Mouse (Mus musculus) adrenal gland (tissue): Measurements from ENCODE around the gene Cyb561.

Experiments used
- intact Hi-C: fragments of 180-260 bp; cut with DNase I; formaldehyde crosslinking; loops from one replicate; pipeline ENCODE4 v1.15.1; 2025

Gene Cyb561

GRCm38 (mm10) chr11:105953402-105953801 is 266 bp upstream of the Cyb561 start:
- intact Hi-C loops: no loop called here

GRCm38 (mm10) chr11:105952111-105952510 is 1.0 kb downstream of the Cyb561 start:
- intact Hi-C loops: no loop called here

- intact Hi-C loops: no loop called here
Measured at GRCm38 (mm10) chr11:105951601-105952044, 1.5 kb downstream of the Cyb561 start.

- intact Hi-C loops: no loop called here
Measured at GRCm38 (mm10) chr11:105950519-105950918, 2.6 kb downstream of the Cyb561 start.

- intact Hi-C loops: no loop called here
Measured at GRCm38 (mm10) chr11:105948255-105948654, 4.9 kb downstream of the Cyb561 start.

- intact Hi-C loops: no loop called here
Measured at GRCm38 (mm10) chr11:105946694-105947154, 6.4 kb downstream of the Cyb561 start.

- intact Hi-C loops: no loop called here
Measured at GRCm38 (mm10) chr11:105944770-105945672, 8.1 kb downstream of the Cyb561 start.

- intact Hi-C loops: no loop called here
Measured at GRCm38 (mm10) chr11:105944126-105944621, 9.0 kb downstream of the Cyb561 start.

- intact Hi-C loops: no loop called here
Measured at GRCm38 (mm10) chr11:105943133-105944102, 9.7 kb downstream of the Cyb561 start.

- intact Hi-C loops: no loop called here
Measured at GRCm38 (mm10) chr11:105941973-105942372, 11.2 kb downstream of the Cyb561 start.

- intact Hi-C loops: no loop called here
Measured at GRCm38 (mm10) chr11:105938771-105939170, 14.4 kb downstream of the Cyb561 start.

GRCm38 (mm10) chr11:105936974-105937373 is 16.2 kb downstream of the Cyb561 start:
- intact Hi-C loops: no loop called here

GRCm38 (mm10) chr11:105936200-105936599 is 16.9 kb downstream of the Cyb561 start:
- intact Hi-C loops: no loop called here

GRCm38 (mm10) chr11:105935496-105935895 is 17.6 kb downstream of the Cyb561 start:
- intact Hi-C loops: no loop called here

GRCm38 (mm10) chr11:105934816-105935215 is 18.3 kb downstream of the Cyb561 start:
- intact Hi-C loops: no loop called here

- intact Hi-C loops: no loop called here
Measured at GRCm38 (mm10) chr11:105934303-105934711, 18.8 kb downstream of the Cyb561 start.

GRCm38 (mm10) chr11:105933746-105934145 is 19.4 kb downstream of the Cyb561 start:
- intact Hi-C loops: no loop called here

GRCm38 (mm10) chr11:105931380-105931779 is 21.8 kb downstream of the Cyb561 start:
- intact Hi-C loops: loop anchor here (2.0 kb wide), 1 partner anchor 145 kb away; no protein-coding TSS in a partner anchor

- intact Hi-C loops: no loop called here
Measured at GRCm38 (mm10) chr11:105928171-105928570, 25.0 kb downstream of the Cyb561 start.

- intact Hi-C loops: loop anchor here (2.0 kb wide), 2 partner anchors 41 to 99 kb away; no protein-coding TSS in a partner anchor
Measured at GRCm38 (mm10) chr11:105927065-105928030, 25.8 kb downstream of the Cyb561 start.
